Mouse (Mus musculus) skeletal muscle tissue, adult 2 months (tissue): ENCODE measurements around the gene Terb1.

Experiments
- DNase-seq: peaks from one replicate; pipeline ENCODE4 v3.0.0-alpha.2; 2012; ENCODE audit warnings: low read depth, low spot score

Terb1 gene

DNA sequence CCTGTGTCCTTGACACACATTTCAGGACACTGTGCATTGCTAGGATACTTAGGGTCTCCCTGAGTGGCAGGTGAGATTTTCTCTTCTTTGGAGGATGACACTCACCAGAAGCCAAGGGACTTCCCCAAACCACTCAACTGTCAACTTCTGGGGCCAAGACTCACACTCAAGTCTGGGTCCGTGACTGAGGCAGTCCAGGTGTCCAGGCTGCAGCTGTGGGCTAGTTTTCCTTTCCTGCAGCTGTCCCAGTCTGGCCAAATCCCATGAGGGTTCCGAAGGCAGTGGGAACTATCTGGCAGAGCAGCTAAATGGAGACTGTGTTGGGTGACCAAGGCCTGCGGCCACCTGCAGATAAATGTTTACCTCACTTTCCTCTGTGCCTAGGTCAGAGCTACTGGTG lies 97.7 kb downstream of the Terb1 start:
- DNase-seq, result no peak

DNA sequence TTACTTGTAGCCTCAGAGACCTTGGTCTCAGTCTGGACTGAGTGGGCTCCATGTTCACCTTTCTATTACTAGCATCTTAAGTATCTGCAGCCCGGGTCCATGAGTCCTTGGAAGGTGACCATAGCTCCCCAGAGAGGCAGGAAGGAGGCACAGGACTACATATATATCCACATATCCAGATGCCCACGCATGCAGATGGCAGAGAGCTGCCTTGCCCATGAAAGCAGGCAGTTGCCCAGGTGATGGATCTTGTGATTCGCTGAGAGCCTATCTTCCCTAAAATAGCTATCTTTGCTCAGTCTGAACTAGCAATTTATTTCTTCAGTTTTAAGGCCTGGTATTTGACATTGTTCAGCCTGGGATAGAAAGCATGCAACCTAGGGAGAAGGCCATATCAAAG lies 98.2 kb downstream of the Terb1 start:
- no peak for DNase-seq

GRCm38 (mm10) chr8:104410628-104411273 lies 99.0 kb downstream of the Terb1 start:
- DNase-seq, result no peak

DNA sequence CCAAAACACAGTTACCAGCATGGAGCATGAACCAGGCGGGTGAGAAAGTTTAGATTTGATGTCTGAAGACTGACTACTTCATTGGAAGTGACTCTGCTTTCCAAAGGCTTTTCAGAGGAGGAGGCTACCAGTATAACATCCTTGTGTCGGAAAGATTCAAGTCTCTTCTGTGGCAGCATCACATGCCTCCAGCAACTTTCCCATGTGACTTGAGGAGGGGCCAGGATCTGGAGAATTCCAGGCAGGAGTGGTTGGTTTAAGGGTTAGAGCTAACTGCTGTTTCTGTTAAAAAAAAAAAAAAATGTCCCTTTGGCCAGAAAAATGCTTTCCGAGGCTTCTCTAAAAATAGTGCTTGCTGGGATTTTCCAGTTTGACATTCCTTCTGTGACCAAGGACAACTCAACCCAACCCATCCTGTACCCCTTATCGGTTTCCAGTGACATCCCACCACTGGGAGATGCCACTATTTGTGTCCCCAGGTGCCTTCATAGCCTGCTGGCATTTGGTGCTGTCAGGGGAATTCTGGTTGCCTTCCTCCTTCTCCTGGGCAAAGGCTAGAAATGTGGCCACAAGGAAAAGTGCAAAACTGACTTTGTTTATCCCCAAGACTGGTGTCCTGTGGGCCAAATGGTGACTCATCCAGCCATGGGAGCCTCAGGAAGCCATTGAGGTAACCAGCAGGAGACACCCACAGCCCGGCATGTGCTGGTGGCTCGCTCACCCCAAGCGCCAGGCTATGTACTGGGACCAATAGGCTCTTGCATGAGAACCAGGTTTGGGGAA lies 101.2 kb downstream of the Terb1 start:
- DNase-seq, result peak; percentile 59

DNA sequence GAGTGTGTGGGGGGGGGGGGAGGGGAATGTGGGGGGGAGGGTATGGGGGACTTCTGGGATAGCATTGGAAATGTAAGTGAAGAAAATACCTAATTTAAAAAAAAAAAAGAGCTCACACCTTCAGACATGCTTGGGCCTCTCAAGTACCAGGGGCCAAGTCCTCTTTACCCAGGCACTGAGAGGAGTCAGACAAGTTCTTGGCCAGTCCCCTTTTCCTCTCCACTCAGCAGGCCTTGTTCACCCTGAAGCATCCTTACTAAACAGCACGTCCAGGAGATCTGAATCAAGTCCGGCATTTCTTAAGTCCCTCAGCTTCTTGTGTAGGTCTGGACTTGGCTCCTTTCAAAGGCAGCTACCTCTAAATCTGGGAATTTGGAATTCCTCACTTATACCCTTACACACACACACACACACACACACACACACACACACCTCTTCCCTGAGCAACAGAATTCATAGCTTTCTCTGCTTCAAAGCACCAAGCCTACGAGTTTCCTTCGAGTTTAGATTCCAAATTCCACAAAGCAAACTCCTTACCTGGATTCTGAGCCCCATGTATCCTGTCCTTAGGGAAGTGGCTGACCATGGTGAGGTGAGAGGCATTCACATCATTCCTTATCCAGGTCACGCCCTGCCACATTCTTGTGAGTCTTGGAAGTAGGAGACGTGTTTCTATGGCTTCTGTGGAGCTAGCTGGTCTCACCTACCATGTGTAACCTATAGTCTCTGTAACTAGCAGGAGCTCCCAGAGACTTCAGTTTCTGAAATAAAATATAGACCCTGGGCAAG lies 103.2 kb downstream of the Terb1 start:
- DNase-seq, result no peak

DNA sequence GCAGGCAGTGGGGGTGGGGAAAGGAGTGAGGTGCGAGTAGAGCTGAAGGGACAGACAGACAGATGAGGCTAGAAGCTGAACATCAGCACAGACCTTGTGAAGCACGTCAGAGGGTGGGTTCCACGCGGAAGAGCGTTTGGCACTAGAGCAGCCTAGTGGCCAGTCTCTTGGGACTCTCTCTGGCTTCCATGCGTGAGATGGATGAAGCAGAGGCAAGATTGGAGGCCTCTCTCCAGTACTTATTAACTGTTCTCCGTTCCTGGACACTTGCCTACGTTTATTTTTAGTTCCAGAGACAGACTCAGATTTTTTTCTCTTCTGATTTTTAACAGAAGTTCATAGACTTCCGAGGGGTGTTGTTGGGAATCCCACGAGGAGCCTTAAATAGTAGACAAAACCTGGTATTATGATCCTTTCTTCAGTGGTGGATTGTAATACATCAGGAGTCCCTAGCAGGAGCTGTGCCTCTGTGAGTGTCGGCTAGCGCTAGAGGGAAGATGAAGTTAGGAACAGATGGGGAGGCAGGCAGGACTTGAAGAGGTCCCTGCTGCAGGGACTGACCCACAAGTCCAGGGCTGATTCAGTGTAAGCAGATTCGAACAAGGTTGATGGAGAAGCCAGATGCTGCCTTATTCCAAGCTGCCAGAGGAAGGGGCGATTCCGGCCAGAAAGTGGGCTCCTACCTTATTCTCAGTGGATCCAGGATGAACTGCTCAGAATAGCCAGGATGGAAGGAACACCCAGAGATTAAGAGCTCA lies 104.1 kb downstream of the Terb1 start:
- peak; percentile 71 for DNase-seq

- DNase-seq, result no peak
These were observed 106.1 kb downstream of the Terb1 start for GRCm38 (mm10) chr8:104403596-104403995.
